Mouse (Mus musculus) neural tube, embryonic 13.5 days (tissue): ENCODE data around the gene Lingo3. TPM values are rescaled to one million over a fixed set of nuclear protein-coding genes. Genes with fewer than 3 reads are reported as not detected.
A peak's percentile ranks its signal among the peaks of the same experiment; 100 is the strongest.
"Not testable (repeated sequence)": the region's sequence is repeated elsewhere in the genome, so short reads cannot be mapped to it uniquely, and the experiment has no call there.

Source experiments
- ATAC-seq: fragments of 200-750 bp; cut with Nextera tagmentation; 2 replicates; pipeline ENCODE4 v1.8.0; 2017; ENCODE audit warnings: low read depth, mild to moderate bottlenecking, moderate TSS enrichment, moderate library complexity
- H3K27ac ChIP-seq: fragments of 300-500 bp; sonication (generic); replicated peaks from 2 replicates; pipeline ENCODE4 v1.5.1; 2015; ENCODE audit warnings: moderate library complexity, mild to moderate bottlenecking, inconsistent platforms
- H3K27me3 ChIP-seq: fragments of 300-500 bp; sonication (generic); 2 replicates; pipeline ENCODE4 v1.6.1; 2015; ENCODE audit warnings: mild to moderate bottlenecking, inconsistent platforms
- H3K36me3 ChIP-seq: fragments of 300-500 bp; sonication (generic); 2 replicates; pipeline ENCODE4 v1.6.1; 2015; ENCODE audit warnings: mild to moderate bottlenecking, inconsistent platforms
- H3K4me1 ChIP-seq: fragments of 300-500 bp; sonication (generic); replicated peaks from 2 replicates; pipeline ENCODE4 v1.6.1; 2015; ENCODE audit warnings: inconsistent platforms
- H3K4me2 ChIP-seq: fragments of 300-500 bp; sonication (generic); 2 replicates; pipeline ENCODE4 v1.6.1; 2015; ENCODE audit warnings: inconsistent platforms, mild to moderate bottlenecking, moderate library complexity
- H3K4me3 ChIP-seq: fragments of 300-500 bp; sonication (generic); 2 replicates; pipeline ENCODE4 v1.5.1; 2015; ENCODE audit warnings: mild to moderate bottlenecking, inconsistent platforms
- H3K9ac ChIP-seq: fragments of 300-500 bp; sonication (generic); 2 replicates; pipeline ENCODE4 v1.6.1; 2015; ENCODE audit warnings: moderate library complexity, mild to moderate bottlenecking, inconsistent platforms
- H3K9me3 ChIP-seq: fragments of 300-500 bp; sonication (generic); 2 replicates; pipeline ENCODE4 v1.6.1; 2016; ENCODE audit warnings: inconsistent platforms
- WGBS: fragments of 180-500 bp; shearing (Covaris S2); methylation state at CpG from one replicate; pipeline ENCODE4 v1.1.7; 2015; 5-methylcytosine and 5-hydroxymethylcytosine counted together
- polyA plus RNA-seq: library from polyadenylated mRNA; unstranded; fragments of >200 nt; fragmentation: Nextera tagmentation; extraction: Ambion mirVana; gene quantifications from 2 replicates; pipeline ENCODE4 v1.2.1, GENCODE M21; 2015

Lingo3 gene
- polyA plus RNA-seq, 1 experiment from 2014 or later, result 3.2 TPM

GRCm38 (mm10) chr10:80827063-80827869, 16.6 kb downstream of the Lingo3 start:
- no peak for ATAC-seq
- Histone ChIP-seq H3K27ac (peak overlapping the region; percentile 94), H3K4me3 (peak overlapping the region; percentile 82), H3K4me1 (peaks cover 31% of the 10 kb centered on the region), H3K9ac (peak overlapping the region; percentile 93), H3K36me3 (peaks cover 26% of the 10 kb centered on the region), H3K27me3 (no peaks in the 10 kb centered on the region), H3K4me2 (peak overlapping the region; percentile 100), H3K9me3 (no peaks in the 10 kb centered on the region)
- WGBS, result 8% methylated on average over 29 of the region's 29 CpGs

DNA sequence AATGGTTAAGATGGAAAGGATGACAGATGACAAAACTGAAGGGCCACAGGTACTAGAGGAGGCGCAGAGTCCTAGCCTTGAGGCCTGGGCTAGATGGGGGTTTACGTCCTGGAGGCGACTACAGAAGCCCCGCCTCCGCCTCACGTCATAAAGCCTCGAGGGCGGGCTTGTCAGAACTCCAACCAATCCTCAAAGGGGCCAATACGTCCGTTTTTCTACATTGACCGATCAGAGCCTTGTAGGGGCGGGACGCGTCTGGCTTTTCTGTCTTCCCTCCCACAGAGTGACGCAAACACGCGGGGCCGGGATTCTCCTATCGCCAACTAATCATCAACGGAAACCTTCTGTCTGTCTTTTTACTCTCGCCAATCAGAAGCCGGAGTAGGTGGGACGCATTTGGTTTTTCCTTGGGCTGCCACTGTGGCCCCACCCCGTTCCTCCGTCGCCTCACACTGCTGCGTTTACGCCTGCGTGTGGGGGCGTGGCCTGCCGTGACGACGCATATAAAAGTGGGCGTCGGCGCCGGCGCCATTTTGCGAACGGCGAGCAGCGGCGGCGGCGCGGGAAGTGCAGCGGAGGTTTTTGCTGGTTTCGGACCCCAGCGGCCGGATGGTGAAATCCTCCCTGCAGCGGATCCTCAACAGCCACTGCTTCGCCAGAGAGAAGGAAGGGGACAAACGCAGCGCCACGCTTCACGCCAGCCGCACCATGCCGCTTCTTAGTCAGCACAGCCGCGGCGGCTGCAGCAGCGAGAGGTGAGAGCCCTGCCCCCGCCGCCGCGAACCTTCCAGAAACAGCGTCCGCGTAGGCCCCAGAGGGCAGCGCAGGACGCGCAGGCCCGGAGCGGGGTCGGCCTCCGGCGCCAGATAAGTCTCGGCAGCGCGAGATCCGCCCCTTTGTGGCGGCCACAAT, 17.4 kb downstream of the Lingo3 start, which contains the start of gene Oaz1:
Gene Oaz1, plus strand, starts transcription at position 506 of the 912 bp plus-strand sequence.
- WGBS, result under 1% methylated on average over 74 of the region's 82 CpGs
- H3K9me3 ChIP-seq, result no peaks in the 10 kb centered on the region
- ATAC-seq, result peak; percentile 97

GRCm38 (mm10) chr10:80824827-80825226, 19.0 kb downstream of the Lingo3 start:
- Histone ChIP-seq H3K9ac (no peak overlapping the region), H3K4me2 (no peak overlapping the region), H3K36me3 (peaks cover 12% of the 10 kb centered on the region), H3K9me3 (no peaks in the 10 kb centered on the region), H3K4me1 (peaks cover 22% of the 10 kb centered on the region), H3K4me3 (no peak overlapping the region), H3K27ac (no peak overlapping the region), H3K27me3 (no peaks in the 10 kb centered on the region)
- ATAC-seq, result no peak
- 77% methylated on average over 2 of the region's 2 CpGs for WGBS

More for the DNA sequence above, 17.4 kb downstream of the Lingo3 start, which contains the start of gene Oaz1:
- Histone ChIP-seq H3K9ac (peak within 1 kb of the TSS; percentile 93), H3K4me3 (peak within 1 kb of the TSS; percentile 82), H3K4me2 (peak within 1 kb of the TSS; percentile 100), H3K36me3 (peaks cover 26% of the 10 kb centered on the region), H3K4me1 (peaks cover 31% of the 10 kb centered on the region), H3K27ac (peak within 1 kb of the TSS; percentile 94), H3K27me3 (no peaks in the 10 kb centered on the region)

DNA sequence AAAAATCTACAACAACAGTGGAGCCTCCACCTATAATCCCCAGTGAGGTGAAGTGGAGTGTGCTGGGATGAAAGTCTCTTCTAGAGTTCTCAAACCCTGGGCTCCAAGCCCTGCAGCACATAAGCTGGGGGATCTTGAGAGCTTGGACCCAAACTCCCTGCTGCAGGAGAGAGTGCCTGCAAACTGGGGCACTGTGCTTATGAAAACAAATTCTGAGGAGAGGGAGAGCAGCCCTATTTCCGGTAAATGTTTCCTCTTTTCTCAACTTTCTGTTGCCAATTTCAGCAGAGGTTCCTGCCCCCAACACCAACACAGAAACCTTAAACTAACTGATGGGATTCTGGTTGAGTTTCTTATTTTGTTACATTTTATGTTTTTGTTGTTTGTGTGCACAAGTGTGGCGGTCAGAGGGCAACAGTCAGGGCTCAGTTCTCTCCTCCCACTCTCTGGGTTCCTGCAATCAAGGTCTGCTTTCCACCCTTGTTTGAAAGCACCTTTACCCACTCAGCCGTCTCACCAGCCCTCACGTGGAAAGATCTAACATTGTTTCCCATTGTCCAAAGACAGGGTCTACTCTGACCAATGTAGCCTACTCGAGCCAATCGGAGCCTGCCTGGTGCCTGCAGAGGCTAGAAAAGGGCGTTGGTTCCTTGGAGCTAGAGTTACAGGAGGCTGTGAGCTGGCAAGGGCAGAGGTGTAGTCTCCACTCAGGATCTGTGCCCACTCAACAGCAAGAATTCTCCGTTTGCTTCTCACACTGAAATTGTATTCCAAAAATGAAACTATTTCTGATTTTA, 19.8 kb downstream of the Lingo3 start:
- Histone ChIP-seq H3K9me3 (no peaks in the 10 kb centered on the region), H3K9ac (no peak overlapping the region), H3K4me3 (no peak overlapping the region), H3K4me2 (no peak overlapping the region), H3K4me1 (peaks cover 15% of the 10 kb centered on the region), H3K27me3 (no peaks in the 10 kb centered on the region), H3K36me3 (peaks cover 4% of the 10 kb centered on the region), H3K27ac (no peak overlapping the region)
- 68% methylated on average over 8 of the region's 8 CpGs for WGBS
- ATAC-seq, result no peak

DNA sequence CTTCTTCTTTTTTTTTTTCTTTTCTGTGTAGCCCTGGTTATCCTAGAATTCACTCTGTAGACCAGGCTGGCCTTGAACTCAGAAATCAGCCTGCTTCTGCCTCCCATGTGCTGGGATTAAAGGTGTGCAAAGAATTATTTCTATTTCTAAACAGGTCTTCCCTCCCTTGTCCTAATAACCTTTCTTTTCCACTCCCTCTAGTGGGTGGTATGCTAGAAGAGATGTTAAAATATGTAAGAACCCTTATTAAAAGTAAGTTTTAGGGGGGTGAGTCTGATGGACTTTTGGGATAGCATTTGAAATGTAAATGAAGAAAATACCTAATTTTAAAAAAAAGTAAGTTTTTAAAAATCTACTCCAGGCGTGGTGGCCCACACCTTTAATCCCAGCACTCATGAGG, 20.5 kb downstream of the Lingo3 start:
- H3K36me3 ChIP-seq, result no peaks in the 10 kb centered on the region
- H3K9me3 ChIP-seq, result no peaks in the 10 kb centered on the region
- H3K27me3 ChIP-seq, result no peaks in the 10 kb centered on the region
- no peak for ATAC-seq
- no peak overlapping the region for H3K27ac ChIP-seq
- H3K4me3 ChIP-seq, result no peak overlapping the region
- H3K4me2 ChIP-seq, result no peak overlapping the region
- H3K9ac ChIP-seq, result no peak overlapping the region
- 83% methylated on average over 1 of the region's 1 CpGs for WGBS
- H3K4me1 ChIP-seq, result peaks cover 10% of the 10 kb centered on the region

- Histone ChIP-seq H3K27me3 (no peaks in the 10 kb centered on the region), H3K4me2 (no peak overlapping the region), H3K4me1 (peaks cover 2% of the 10 kb centered on the region), H3K4me3 (no peak overlapping the region), H3K9ac (no peak overlapping the region), H3K27ac (no peak overlapping the region), H3K36me3 (no peaks in the 10 kb centered on the region), H3K9me3 (no peaks in the 10 kb centered on the region)
- 86% methylated on average over 5 of the region's 5 CpGs for WGBS
- ATAC-seq, result no peak
Observed at GRCm38 (mm10) chr10:80822528-80822927, 21.3 kb downstream of the Lingo3 start.

DNA sequence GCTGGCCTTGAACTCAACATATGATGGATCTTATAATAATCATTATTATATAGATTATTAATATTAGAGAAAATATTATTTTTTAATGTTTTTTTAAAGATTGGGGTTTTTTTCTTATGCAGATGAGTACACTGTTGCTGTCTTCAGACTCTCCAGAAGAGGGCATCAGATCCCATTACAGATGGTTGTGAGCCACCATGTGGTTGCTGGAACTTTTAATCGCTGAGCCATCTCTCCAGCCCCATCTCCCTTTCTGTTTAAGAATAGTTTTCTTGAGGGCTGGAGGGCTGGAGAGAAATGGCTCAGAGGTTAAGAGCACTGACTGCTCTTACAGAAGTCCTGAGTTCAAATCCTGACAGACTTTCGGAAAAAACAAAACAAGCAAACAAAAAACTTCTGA, 21.8 kb downstream of the Lingo3 start:
- no peak overlapping the region for H3K27ac ChIP-seq
- H3K9me3 ChIP-seq, result no peaks in the 10 kb centered on the region
- 34% methylated on average over 2 of the region's 2 CpGs for WGBS

GRCm38 (mm10) chr10:80819406-80819805, 24.4 kb downstream of the Lingo3 start:
- no peaks in the 10 kb centered on the region for H3K9me3 ChIP-seq
- H3K36me3 ChIP-seq, result no peaks in the 10 kb centered on the region
- 63% methylated on average over 3 of the region's 3 CpGs for WGBS
- no peak overlapping the region for H3K9ac ChIP-seq
- no peak overlapping the region for H3K4me2 ChIP-seq
- no peak overlapping the region for H3K27ac ChIP-seq
- H3K27me3 ChIP-seq, result no peaks in the 10 kb centered on the region
- no peak overlapping the region for H3K4me3 ChIP-seq
- ATAC-seq, result no peak
- no peaks in the 10 kb centered on the region for H3K4me1 ChIP-seq

More for the DNA sequence above, 21.8 kb downstream of the Lingo3 start:
- no peaks in the 10 kb centered on the region for H3K27me3 ChIP-seq
- H3K4me2 ChIP-seq, result no peak overlapping the region
- no peaks in the 10 kb centered on the region for H3K4me1 ChIP-seq
- no peak overlapping the region for H3K9ac ChIP-seq
- no peak for ATAC-seq
- H3K36me3 ChIP-seq, result no peaks in the 10 kb centered on the region
- H3K4me3 ChIP-seq, result no peak overlapping the region

GRCm38 (mm10) chr10:80818599-80819281, 25.1 kb downstream of the Lingo3 start:
- no peak for ATAC-seq
- H3K9me3 ChIP-seq, result no peaks in the 10 kb centered on the region
- no peak overlapping the region for H3K27ac ChIP-seq
- H3K36me3 ChIP-seq, result no peaks in the 10 kb centered on the region
- no peaks in the 10 kb centered on the region for H3K4me1 ChIP-seq
- H3K27me3 ChIP-seq, result no peaks in the 10 kb centered on the region
- no peak overlapping the region for H3K4me3 ChIP-seq
- no peak overlapping the region for H3K9ac ChIP-seq
- 53% methylated on average over 6 of the region's 6 CpGs for WGBS
- no peak overlapping the region for H3K4me2 ChIP-seq

- not testable (repeated sequence) for H3K27me3 ChIP-seq, H3K27ac ChIP-seq, H3K4me2 ChIP-seq, H3K4me1 ChIP-seq, H3K9ac ChIP-seq, H3K4me3 ChIP-seq, H3K9me3 ChIP-seq, H3K36me3 ChIP-seq, ATAC-seq
- 79% methylated on average over 7 of the region's 7 CpGs for WGBS
Observed at GRCm38 (mm10) chr10:80817955-80818354, 25.9 kb downstream of the Lingo3 start.

- WGBS, result 73% methylated on average over 2 of the region's 2 CpGs
- Histone ChIP-seq H3K9me3 (no peaks in the 10 kb centered on the region), H3K36me3 (no peaks in the 10 kb centered on the region), H3K27ac (no peak overlapping the region), H3K9ac (no peak overlapping the region), H3K4me2 (no peak overlapping the region), H3K27me3 (peaks cover 7% of the 10 kb centered on the region; the same call in 1 of the 2 replicates), H3K4me1 (no peaks in the 10 kb centered on the region), H3K4me3 (no peak overlapping the region)
- no peak for ATAC-seq
Observed at GRCm38 (mm10) chr10:80817164-80817563, 26.7 kb downstream of the Lingo3 start.
